Mouse (Mus musculus) stomach, embryonic 14.5 days (tissue): ENCODE measurements around the gene Cdc6. TPM values are rescaled to one million over a fixed set of nuclear protein-coding genes. Genes with fewer than 3 reads are reported as not detected.

Source experiments
- ATAC-seq: fragments of 200-750 bp; cut with Nextera tagmentation; 2 replicates; pipeline ENCODE4 v1.8.0; 2017; ENCODE audit warnings: low read depth, moderate TSS enrichment; ENCODE audit not compliant: insufficient number of reproducible peaks, insufficient read depth, low FRiP score
- H3K27ac ChIP-seq: fragments of 300-500 bp; sonication (generic); 2 replicates; pipeline ENCODE4 v1.5.1; 2014; ENCODE audit warnings: mild to moderate bottlenecking, low read length, moderate library complexity, mixed read lengths
- H3K27me3 ChIP-seq: fragments of 300-500 bp; sonication (generic); 2 replicates; pipeline ENCODE4 v1.6.1; 2014; ENCODE audit warnings: low read length, control low read depth, mixed read lengths; ENCODE audit not compliant: control insufficient read depth, insufficient read depth
- H3K36me3 ChIP-seq: fragments of 300-500 bp; sonication (generic); 2 replicates; pipeline ENCODE4 v1.6.1; 2014; ENCODE audit warnings: mild to moderate bottlenecking, control low read depth, low read length, moderate library complexity, mixed read lengths; ENCODE audit not compliant: control insufficient read depth, insufficient read depth
- H3K4me1 ChIP-seq: fragments of 300-500 bp; sonication (generic); 2 replicates; pipeline ENCODE4 v1.6.1; 2014; ENCODE audit warnings: low read length, control low read depth, mixed read lengths; ENCODE audit not compliant: control insufficient read depth, insufficient read depth
- H3K4me2 ChIP-seq: fragments of 300-500 bp; sonication (generic); replicated peaks from 2 replicates; pipeline ENCODE4 v1.6.1; 2014; ENCODE audit warnings: low read depth, low read length, control low read depth
- H3K4me3 ChIP-seq: fragments of 300-500 bp; sonication (generic); 2 replicates; pipeline ENCODE4 v1.5.1; 2014; ENCODE audit warnings: low read depth, low read length, control low read depth
- H3K9ac ChIP-seq: fragments of 300-500 bp; sonication (generic); replicated peaks from 2 replicates; pipeline ENCODE4 v1.6.1; 2014; ENCODE audit warnings: low read depth, mild to moderate bottlenecking, control low read depth, low read length, moderate library complexity, mixed read lengths
- H3K9me3 ChIP-seq: fragments of 300-500 bp; sonication (generic); 2 replicates; pipeline ENCODE4 v1.6.1; 2016; ENCODE audit warnings: low read depth, low read length, control low read depth; ENCODE audit not compliant: control insufficient read depth
- WGBS: fragments of 180-500 bp; shearing (Covaris S2); extraction: QIAGEN DNeasy Blood & Tissue Kit; methylation state at CpG from one replicate; pipeline ENCODE4 v1.1.7; 2014; 5-methylcytosine and 5-hydroxymethylcytosine counted together
- polyA plus RNA-seq: library from polyadenylated mRNA; unstranded; fragments of >200 nt; fragmentation: Nextera tagmentation; extraction: Ambion mirVana; gene quantifications from 2 replicates; pipeline ENCODE4 v1.2.1, GENCODE M21; 2014

Gene Cdc6
- polyA plus RNA-seq, 1 experiment from 2014 or later: 31.4 TPM

- peaks cover 68% of the 10 kb centered on the region for H3K36me3 ChIP-seq
- H3K9me3 ChIP-seq: no peaks in the 10 kb centered on the region
- ATAC-seq: no peak
- peak overlapping the region; percentile 34; the same call in 1 of the 2 replicates for H3K27ac ChIP-seq
- H3K4me3 ChIP-seq: no peak overlapping the region
- H3K27me3 ChIP-seq: no peaks in the 10 kb centered on the region
- H3K9ac ChIP-seq: no peak overlapping the region
- H3K4me2 ChIP-seq: no peak overlapping the region
- H3K4me1 ChIP-seq: peaks cover 52% of the 10 kb centered on the region
- WGBS: 65% methylated on average over 23 of the region's 23 CpGs
Observed at GRCm38 (mm10) chr11:98971316-98972031, 63.9 kb downstream of the Cdc6 start.

DNA sequence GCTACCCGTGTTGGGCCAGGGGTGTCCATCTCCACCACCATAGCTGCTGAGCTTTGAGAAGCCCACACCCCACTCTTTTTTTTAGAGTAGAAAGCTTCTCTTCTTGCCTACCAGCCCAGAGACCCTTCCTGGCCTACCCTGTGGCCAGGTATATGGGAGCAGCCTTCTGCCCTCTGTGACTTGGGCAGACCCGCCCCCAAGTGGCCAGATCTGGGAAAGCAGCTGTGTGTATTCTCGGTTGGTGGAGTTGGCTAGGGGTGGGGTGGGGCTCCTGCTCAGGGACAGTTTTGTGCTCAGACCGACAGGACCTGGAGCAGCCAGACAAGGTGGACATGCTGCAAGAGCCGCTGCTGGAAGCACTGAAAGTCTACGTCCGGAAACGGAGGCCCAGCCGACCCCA, 64.6 kb downstream of the Cdc6 start:
- Histone ChIP-seq H3K4me2 (no peak overlapping the region), H3K27me3 (no peaks in the 10 kb centered on the region), H3K36me3 (peaks cover 61% of the 10 kb centered on the region), H3K27ac (no peak overlapping the region), H3K9me3 (no peaks in the 10 kb centered on the region), H3K4me3 (no peak overlapping the region), H3K9ac (no peak overlapping the region), H3K4me1 (peaks cover 45% of the 10 kb centered on the region)
- WGBS: 52% methylated on average over 9 of the region's 9 CpGs
- ATAC-seq: 0 out of 2 replicates have a peak, but pooled peaks have one; percentile 24

GRCm38 (mm10) chr11:98972801-98973360, 65.3 kb downstream of the Cdc6 start:
- 92% methylated on average over 9 of the region's 9 CpGs for WGBS
- Histone ChIP-seq H3K27me3 (no peaks in the 10 kb centered on the region), H3K4me1 (peaks cover 38% of the 10 kb centered on the region), H3K4me3 (no peak overlapping the region), H3K4me2 (no peak overlapping the region), H3K27ac (no peak overlapping the region), H3K9me3 (no peaks in the 10 kb centered on the region), H3K36me3 (peaks cover 58% of the 10 kb centered on the region), H3K9ac (no peak overlapping the region)
- ATAC-seq: no peak

Other genes starting within 250 kb of the Cdc6 start
- 0.12 TPM in 1 of 2 replicates, not detected in the other for gene Gsdma, start 243.4 kb upstream of the Cdc6 start, polyA plus RNA-seq
- 126 TPM in 2 replicates for gene Psmd3, start 225.2 kb upstream of the Cdc6 start, polyA plus RNA-seq
- gene Csf3, start 206.5 kb upstream of the Cdc6 start, polyA plus RNA-seq: not detected in 2 replicates
- 39.9 and 41.0 TPM in 2 replicates for gene Med24, start 178.4 kb upstream of the Cdc6 start, polyA plus RNA-seq
- gene Thra, start 167.2 kb upstream of the Cdc6 start, polyA plus RNA-seq: 61.4 and 62.9 TPM in 2 replicates
- gene Nr1d1, start 132.5 kb upstream of the Cdc6 start, polyA plus RNA-seq: 1.7 and 2.3 TPM in 2 replicates
- 21.6 and 22.3 TPM in 2 replicates for gene Msl1, start 112.3 kb upstream of the Cdc6 start, polyA plus RNA-seq
- 33.7 and 35.1 TPM in 2 replicates for gene Casc3, start 102.9 kb upstream of the Cdc6 start, polyA plus RNA-seq
- gene Rapgefl1, start 71.0 kb upstream of the Cdc6 start, polyA plus RNA-seq: 5.6 and 7.7 TPM in 2 replicates
- gene Wipf2, start 44.2 kb upstream of the Cdc6 start, polyA plus RNA-seq: 6.8 and 7.1 TPM in 2 replicates
- 54.0 and 56.8 TPM in 2 replicates for gene Rara, start 20.0 kb downstream of the Cdc6 start, polyA plus RNA-seq
- gene Gjd3, start 75.2 kb downstream of the Cdc6 start, polyA plus RNA-seq: not detected in 2 replicates
- 260 and 284 TPM in 2 replicates for gene Top2a, start 116.4 kb downstream of the Cdc6 start, polyA plus RNA-seq
- gene Igfbp4, start 133.4 kb downstream of the Cdc6 start, polyA plus RNA-seq: 494 and 532 TPM in 2 replicates
- gene Tns4, start 181.5 kb downstream of the Cdc6 start, polyA plus RNA-seq: 2.4 and 2.5 TPM in 2 replicates
- 0.46 and 0.52 TPM in 2 replicates for gene Ccr7, start 247.3 kb downstream of the Cdc6 start, polyA plus RNA-seq